In genomic region chr5:66182156-66182555, GRCm38 (mm10) we compare ENCODE assay signal across 18 mouse cellular contexts. TPM values are rescaled to one million over a fixed set of nuclear protein-coding genes. Genes with fewer than 3 reads are reported as not detected.
DNase-seq lines count a peak whose midpoint lies in the region; ATAC-seq and TF ChIP-seq lines count a peak whose summit lies in the region.
"Had no signal": no experiment of that assay in that cellular context is flagged by ENCODE, and none has a peak within 500 bp of the region (broad histone marks: within the 10 kb centered on the region; RNA-seq: fewer than 3 reads in every experiment).

No protein-coding gene starts in this region.

- intact Hi-C loops in heart, postnatal 10 days (cut with DNase I), result no loop called here
- intact Hi-C loops in left cerebral cortex, postnatal 25 days (cut with DNase I), result loop anchor here (2.0 kb wide), 1 partner anchor 13 kb away; no protein-coding TSS in a partner anchor
- intact Hi-C loops in left cerebral cortex, adult 2 months (cut with DNase I), result no loop called here

- H3K36me3 ChIP-seq in heart, embryonic 15.5 days, result no peaks in the 10 kb centered on the region
- no peaks in the 10 kb centered on the region for H3K36me3 ChIP-seq in kidney, embryonic 14.5 days (ENCODE audit: control insufficient read depth, insufficient read depth, low read length)
- H3K36me3 ChIP-seq: embryonic facial prominence, embryonic 15.5 days; hindbrain, embryonic 12.5 days; intestine, embryonic 15.5 days; limb, embryonic 12.5 days; liver, embryonic 13.5 days; lung, embryonic 15.5 days had no signal

- no peaks in the 10 kb centered on the region for H3K27me3 ChIP-seq in heart, embryonic 15.5 days
- no peaks in the 10 kb centered on the region for H3K27me3 ChIP-seq in kidney, embryonic 14.5 days (ENCODE audit: control insufficient read depth, insufficient read depth, low read length)
- H3K27me3 ChIP-seq: embryonic facial prominence, embryonic 15.5 days; hindbrain, embryonic 12.5 days; intestine, embryonic 15.5 days; limb, embryonic 12.5 days; liver, embryonic 13.5 days; lung, embryonic 15.5 days had no signal

- 51% methylated on average over 3 of the region's 3 CpGs for WGBS in heart, embryonic 15.5 days
- WGBS in kidney, embryonic 14.5 days, result 73% methylated on average over 3 of the region's 3 CpGs

- no peak overlapping the region for H3K9ac ChIP-seq in heart, embryonic 15.5 days
- no peak overlapping the region for H3K9ac ChIP-seq in kidney, embryonic 14.5 days (ENCODE audit: low read depth, low read length)
- H3K9ac ChIP-seq: embryonic facial prominence, embryonic 15.5 days; hindbrain, embryonic 12.5 days; intestine, embryonic 15.5 days; limb, embryonic 12.5 days; liver, embryonic 13.5 days; lung, embryonic 15.5 days had no signal

- TF ChIP-seq CTCF in left cerebral cortex, adult 2 months (IDR thresholded peaks at IDR 0.05), result no peak

- H3K4me1 ChIP-seq in heart, embryonic 15.5 days (replicated peaks), result peaks cover 5% of the 10 kb centered on the region; the same call in 1 of the 2 replicates
- no peaks in the 10 kb centered on the region for H3K4me1 ChIP-seq in kidney, embryonic 14.5 days (ENCODE audit: control insufficient read depth, insufficient read depth, low read length)
- H3K4me1 ChIP-seq: embryonic facial prominence, embryonic 15.5 days; hindbrain, embryonic 12.5 days; intestine, embryonic 15.5 days; liver, embryonic 13.5 days; lung, embryonic 15.5 days had no signal

- no peak overlapping the region for H3K4me3 ChIP-seq in heart, embryonic 15.5 days
- no peak overlapping the region for H3K4me3 ChIP-seq in left cerebral cortex, adult 2 months
- H3K4me3 ChIP-seq in kidney, embryonic 14.5 days (ENCODE audit: low read length), result no peak overlapping the region
- H3K4me3 ChIP-seq: embryonic facial prominence, embryonic 15.5 days; hindbrain, embryonic 12.5 days; intestine, embryonic 15.5 days; limb, embryonic 12.5 days; liver, embryonic 13.5 days; lung, embryonic 15.5 days had no signal

- no peaks in the 10 kb centered on the region for H3K9me3 ChIP-seq in heart, embryonic 15.5 days (replicated peaks)
- H3K9me3 ChIP-seq in kidney, embryonic 14.5 days (ENCODE audit: control insufficient read depth, low read length), result no peaks in the 10 kb centered on the region
- H3K9me3 ChIP-seq: embryonic facial prominence, embryonic 15.5 days; hindbrain, embryonic 12.5 days; intestine, embryonic 15.5 days; limb, embryonic 12.5 days; liver, embryonic 13.5 days; lung, embryonic 15.5 days had no signal

- DNase-seq in heart, postnatal 10 days, result no peak
- peak; percentile 24 to 84 for DNase-seq in left cerebral cortex, postnatal 25 days (ENCODE audit: low spot score in 2 of 2)
- DNase-seq in left cerebral cortex, adult 2 months (ENCODE audit: extremely low spot score in 1 of 2, low spot score in 2 of 2), result no peak
- peak; percentile 23 for DNase-seq in kidney, postnatal 14 days
- no peak for DNase-seq in adipocyte (ENCODE audit: low spot score)
- DNase-seq: cerebellum, postnatal 10 days; embryo, embryonic 11 days; liver, embryonic 13.5 days; thymus, adult 18-20 months had no signal

- peak overlapping the region; percentile 75 for H3K27ac ChIP-seq in heart, embryonic 15.5 days
- H3K27ac ChIP-seq in left cerebral cortex, adult 2 months, result no peak overlapping the region
- no peak overlapping the region for H3K27ac ChIP-seq in kidney, embryonic 14.5 days (ENCODE audit: low read depth, low read length)
- H3K27ac ChIP-seq: embryonic facial prominence, embryonic 15.5 days; hindbrain, embryonic 12.5 days; intestine, embryonic 15.5 days; limb, embryonic 12.5 days; liver, embryonic 13.5 days; lung, embryonic 15.5 days; macrophage had no signal

- no peak; the same call in 1 of the 2 replicates for ATAC-seq in heart, embryonic 15.5 days (replicated peaks; ENCODE audit: insufficient number of reproducible peaks, insufficient read depth, low FRiP score, low read depth)
- ATAC-seq in kidney, embryonic 14.5 days (ENCODE audit: low FRiP score, low TSS enrichment), result no peak
- ATAC-seq: intestine, embryonic 15.5 days had no signal

- H3K4me2 ChIP-seq in heart, embryonic 15.5 days, result 0 out of 2 replicates have a peak overlapping the region, but pooled peaks have one; percentile 7
- H3K4me2 ChIP-seq in kidney, embryonic 14.5 days (replicated peaks; ENCODE audit: low read depth, low read length), result 0 out of 2 replicates have a peak overlapping the region, but pooled peaks have one; percentile 6
- H3K4me2 ChIP-seq: embryonic facial prominence, embryonic 15.5 days; hindbrain, embryonic 12.5 days; intestine, embryonic 15.5 days; limb, embryonic 12.5 days; liver, embryonic 13.5 days; lung, embryonic 15.5 days; midbrain, embryonic 11.5 days had no signal

RNA-seq across cellular contexts. Expression of gene Rbm47, which starts 9.2 kb away (rescaled TPM):
- 2.1 and 6.6 TPM in 2 replicates for polyA plus RNA-seq in heart, embryonic 15.5 days (2015; fragmentation: Nextera tagmentation; extraction: Ambion mirVana)
- total RNA-seq in heart, postnatal 10 days (2021), result 1 to 10 TPM; 2.3 to 3.7 TPM
- total RNA-seq in left cerebral cortex, postnatal 25 days (2021), result 1 to 10 TPM; 1.5 to 2.5 TPM
- 1 to 10 TPM; 1.2 to 1.5 TPM for total RNA-seq in left cerebral cortex, adult 2 months (2021)
- polyA plus RNA-seq in kidney, embryonic 14.5 days (2014; fragmentation: Nextera tagmentation; extraction: Ambion mirVana), result 27.6 and 45.6 TPM in 2 replicates

Comparison
In these comparisons a context has a peak if more than half of its experiments do, and no peak if none do; other contexts are left out.
1. DNase-seq: peak in left cerebral cortex, postnatal 25 days (2 of 2) and kidney, postnatal 14 days (single experiment); none in heart, postnatal 10 days (0 of 2), left cerebral cortex, adult 2 months (0 of 2) and adipocyte (single experiment).